Mouse (Mus musculus) C2C12 (cell line): Measurements from ENCODE around the gene Zwint.

Source experiments
- CEBPB ChIP-seq: IDR thresholded peaks from one replicate; pipeline ENCODE4 v1.6.1; 2011; ENCODE audit warnings: low read depth, mild to moderate bottlenecking, control low read depth, moderate library complexity
- CTCF ChIP-seq: IDR thresholded peaks from one replicate; pipeline ENCODE4 v1.5.1; 2011; ENCODE audit not compliant: control insufficient read depth, insufficient read depth, insufficient read length
- MAX ChIP-seq: IDR thresholded peaks from one replicate; pipeline ENCODE4 v1.6.1; 2011; ENCODE audit warnings: mild to moderate bottlenecking, control low read depth
- MYOG ChIP-seq: IDR thresholded peaks from one replicate; pipeline ENCODE4 v1.6.1; 2011; ENCODE audit not compliant: control insufficient read depth, insufficient read length; ENCODE audit errors: extremely low read depth
- USF1 ChIP-seq: IDR thresholded peaks from one replicate; pipeline ENCODE4 v1.6.1; 2011; ENCODE audit warnings: low read depth, mild to moderate bottlenecking, control low read depth, moderate library complexity

- TF ChIP-seq CTCF: no peak
- TF ChIP-seq USF1: no peak
- TF ChIP-seq MAX: no peak
- no peak for TF ChIP-seq MYOG
- TF ChIP-seq CEBPB: no peak
These were observed 5.7 kb downstream of the Zwint start for GRCm38 (mm10) chr10:72660350-72660749.
